Mouse (Mus musculus): Measurements from ENCODE around the gene Rapgef4. TPM values are rescaled to one million over a fixed set of nuclear protein-coding genes. Genes with fewer than 3 reads are reported as not detected.
A peak's percentile ranks its signal among the peaks of the same experiment; 100 is the strongest.

Rapgef4 gene
- polyA plus RNA-seq, 1 experiment from 2014 or later = 2.2 TPM

- DNase-seq (ENCODE audit: low spot score) (peak; percentile 88), ATAC-seq (replicated peaks; ENCODE audit: low FRiP score) (peak; percentile 78)
- Histone ChIP-seq H3K4me1 (replicated peaks; ENCODE audit: control insufficient read depth, insufficient read depth, low read length) (no peaks in the 10 kb centered on the region), H3K4me3 (ENCODE audit: low read depth, low read length) (peak within 1 kb of the TSS; percentile 65), H3K27ac (ENCODE audit: low read depth, low read length) (no peak within 1 kb of the TSS), H3K9ac (ENCODE audit: low read length) (peak within 1 kb of the TSS; percentile 72), H3K9me3 (ENCODE audit: control insufficient read depth, low read length) (no peaks in the 10 kb centered on the region), H3K4me2 (ENCODE audit: low read depth, low read length, severe bottlenecking) (peak within 1 kb of the TSS; percentile 94), H3K36me3 (ENCODE audit: control insufficient read depth, insufficient read depth, low read length) (no peaks in the 10 kb centered on the region), H3K27me3 (ENCODE audit: control insufficient read depth, insufficient read depth, low read length) (no peaks in the 10 kb centered on the region; the same call in 1 of the 2 replicates)
- WGBS = 2% methylated on average over 42 of the region's 50 CpGs
Observed at GRCm38 (mm10) chr2:72285256-72285887, 304.3 kb downstream of the Rapgef4 start, which contains the start of gene Map3k20. TSS of gene Map3k20 (plus strand) at chr2:72285637.

- H3K9ac ChIP-seq (ENCODE audit: low read length) = peak overlapping the region; percentile 72
- DNase-seq (ENCODE audit: low spot score) (no peak), ATAC-seq (replicated peaks; ENCODE audit: low FRiP score) (peak; percentile 46)
- no peaks in the 10 kb centered on the region for H3K9me3 ChIP-seq (ENCODE audit: control insufficient read depth, low read length)
- peak overlapping the region; percentile 94 for H3K4me2 ChIP-seq (ENCODE audit: low read depth, low read length, severe bottlenecking)
- H3K4me1 ChIP-seq (replicated peaks; ENCODE audit: control insufficient read depth, insufficient read depth, low read length) = no peaks in the 10 kb centered on the region
- no peaks in the 10 kb centered on the region for H3K36me3 ChIP-seq (ENCODE audit: control insufficient read depth, insufficient read depth, low read length)
- H3K27ac ChIP-seq (ENCODE audit: low read depth, low read length) = no peak overlapping the region
- peak overlapping the region; percentile 65 for H3K4me3 ChIP-seq (ENCODE audit: low read depth, low read length)
- WGBS = 2% methylated on average over 37 of the region's 60 CpGs
- no peaks in the 10 kb centered on the region; the same call in 1 of the 2 replicates for H3K27me3 ChIP-seq (ENCODE audit: control insufficient read depth, insufficient read depth, low read length)
Observed at GRCm38 (mm10) chr2:72285888-72286661, 305.0 kb downstream of the Rapgef4 start.

- ATAC-seq (replicated peaks; ENCODE audit: low FRiP score) (no peak), DNase-seq (ENCODE audit: low spot score) (no peak)
- no peaks in the 10 kb centered on the region for H3K4me1 ChIP-seq (replicated peaks; ENCODE audit: control insufficient read depth, insufficient read depth, low read length)
- 0 out of 2 replicates have a peak overlapping the region, but pooled peaks have one; percentile 5 for H3K4me2 ChIP-seq (ENCODE audit: low read depth, low read length, severe bottlenecking)
- H3K27ac ChIP-seq (ENCODE audit: low read depth, low read length) = no peak overlapping the region
- H3K4me3 ChIP-seq (ENCODE audit: low read depth, low read length) = no peak overlapping the region
- H3K9ac ChIP-seq (ENCODE audit: low read length) = no peak overlapping the region
- WGBS = 70% methylated on average over 4 of the region's 4 CpGs
- no peaks in the 10 kb centered on the region for H3K9me3 ChIP-seq (ENCODE audit: control insufficient read depth, low read length)
- H3K27me3 ChIP-seq (ENCODE audit: control insufficient read depth, insufficient read depth, low read length) = no peaks in the 10 kb centered on the region; the same call in 1 of the 2 replicates
- no peaks in the 10 kb centered on the region for H3K36me3 ChIP-seq (ENCODE audit: control insufficient read depth, insufficient read depth, low read length)
Observed at GRCm38 (mm10) chr2:72287142-72287541, 306.1 kb downstream of the Rapgef4 start.

GRCm38 (mm10) chr2:72288932-72289534 lies 308.0 kb downstream of the Rapgef4 start:
- DNase-seq (ENCODE audit: low spot score) = no peak

GRCm38 (mm10) chr2:72291103-72291502 lies 310.1 kb downstream of the Rapgef4 start:
- Histone ChIP-seq H3K36me3 (ENCODE audit: control insufficient read depth, insufficient read depth, low read length) (no peaks in the 10 kb centered on the region), H3K27me3 (ENCODE audit: control insufficient read depth, insufficient read depth, low read length) (no peaks in the 10 kb centered on the region), H3K9me3 (ENCODE audit: control insufficient read depth, low read length) (no peaks in the 10 kb centered on the region), H3K9ac (ENCODE audit: low read length) (no peak overlapping the region), H3K27ac (ENCODE audit: low read depth, low read length) (no peak overlapping the region), H3K4me1 (replicated peaks; ENCODE audit: control insufficient read depth, insufficient read depth, low read length) (no peaks in the 10 kb centered on the region), H3K4me3 (ENCODE audit: low read depth, low read length) (no peak overlapping the region), H3K4me2 (ENCODE audit: low read depth, low read length, severe bottlenecking) (no peak overlapping the region)
- ATAC-seq (replicated peaks; ENCODE audit: low FRiP score) (no peak), DNase-seq (ENCODE audit: low spot score) (no peak)
- WGBS = 81% methylated on average over 1 of the region's 1 CpGs

More at GRCm38 (mm10) chr2:72288932-72289534, 308.0 kb downstream of the Rapgef4 start:
- Histone ChIP-seq H3K27me3 (ENCODE audit: control insufficient read depth, insufficient read depth, low read length) (no peaks in the 10 kb centered on the region; the same call in 1 of the 2 replicates), H3K4me3 (ENCODE audit: low read depth, low read length) (no peak overlapping the region), H3K36me3 (ENCODE audit: control insufficient read depth, insufficient read depth, low read length) (no peaks in the 10 kb centered on the region), H3K4me1 (replicated peaks; ENCODE audit: control insufficient read depth, insufficient read depth, low read length) (no peaks in the 10 kb centered on the region), H3K4me2 (ENCODE audit: low read depth, low read length, severe bottlenecking) (no peak overlapping the region), H3K9me3 (ENCODE audit: control insufficient read depth, low read length) (no peaks in the 10 kb centered on the region), H3K27ac (ENCODE audit: low read depth, low read length) (no peak overlapping the region), H3K9ac (ENCODE audit: low read length) (no peak overlapping the region)
- 87% methylated on average over 11 of the region's 11 CpGs for WGBS
- no peak for ATAC-seq (replicated peaks; ENCODE audit: low FRiP score)

- 90% methylated on average over 8 of the region's 8 CpGs for WGBS
Observed at GRCm38 (mm10) chr2:72292573-72292972, 311.5 kb downstream of the Rapgef4 start.

GRCm38 (mm10) chr2:72294994-72295393 lies 314.0 kb downstream of the Rapgef4 start:
- Histone ChIP-seq H3K36me3 (ENCODE audit: control insufficient read depth, insufficient read depth, low read length) (no peaks in the 10 kb centered on the region), H3K4me3 (ENCODE audit: low read depth, low read length) (no peak overlapping the region), H3K4me1 (replicated peaks; ENCODE audit: control insufficient read depth, insufficient read depth, low read length) (no peaks in the 10 kb centered on the region), H3K27ac (ENCODE audit: low read depth, low read length) (no peak overlapping the region), H3K9ac (ENCODE audit: low read length) (no peak overlapping the region), H3K4me2 (ENCODE audit: low read depth, low read length, severe bottlenecking) (no peak overlapping the region), H3K27me3 (ENCODE audit: control insufficient read depth, insufficient read depth, low read length) (no peaks in the 10 kb centered on the region), H3K9me3 (ENCODE audit: control insufficient read depth, low read length) (no peaks in the 10 kb centered on the region)
- DNase-seq (ENCODE audit: low spot score) (no peak), ATAC-seq (replicated peaks; ENCODE audit: low FRiP score) (no peak)
- 83% methylated on average over 6 of the region's 6 CpGs for WGBS

More at GRCm38 (mm10) chr2:72292573-72292972, 311.5 kb downstream of the Rapgef4 start:
- no peaks in the 10 kb centered on the region for H3K27me3 ChIP-seq (ENCODE audit: control insufficient read depth, insufficient read depth, low read length)
- no peak overlapping the region for H3K4me3 ChIP-seq (ENCODE audit: low read depth, low read length)
- H3K36me3 ChIP-seq (ENCODE audit: control insufficient read depth, insufficient read depth, low read length) = no peaks in the 10 kb centered on the region
- no peak overlapping the region for H3K4me2 ChIP-seq (ENCODE audit: low read depth, low read length, severe bottlenecking)
- no peaks in the 10 kb centered on the region for H3K4me1 ChIP-seq (replicated peaks; ENCODE audit: control insufficient read depth, insufficient read depth, low read length)
- no peak for ATAC-seq (replicated peaks; ENCODE audit: low FRiP score)
- H3K9me3 ChIP-seq (ENCODE audit: control insufficient read depth, low read length) = no peaks in the 10 kb centered on the region
- no peak overlapping the region for H3K9ac ChIP-seq (ENCODE audit: low read length)
- DNase-seq (ENCODE audit: low spot score) = no peak
- no peak overlapping the region for H3K27ac ChIP-seq (ENCODE audit: low read depth, low read length)

- H3K4me3 ChIP-seq (ENCODE audit: low read depth, low read length) = no peak overlapping the region
- H3K4me1 ChIP-seq (replicated peaks; ENCODE audit: control insufficient read depth, insufficient read depth, low read length) = no peaks in the 10 kb centered on the region
- ATAC-seq (replicated peaks; ENCODE audit: low FRiP score) = no peak
- H3K36me3 ChIP-seq (ENCODE audit: control insufficient read depth, insufficient read depth, low read length) = no peaks in the 10 kb centered on the region
- no peaks in the 10 kb centered on the region for H3K9me3 ChIP-seq (ENCODE audit: control insufficient read depth, low read length)
- 92% methylated on average over 10 of the region's 10 CpGs for WGBS
- no peak overlapping the region for H3K4me2 ChIP-seq (ENCODE audit: low read depth, low read length, severe bottlenecking)
- no peak for DNase-seq (ENCODE audit: low spot score)
- no peak overlapping the region for H3K27ac ChIP-seq (ENCODE audit: low read depth, low read length)
- H3K9ac ChIP-seq (ENCODE audit: low read length) = no peak overlapping the region
- H3K27me3 ChIP-seq (ENCODE audit: control insufficient read depth, insufficient read depth, low read length) = no peaks in the 10 kb centered on the region
Observed at GRCm38 (mm10) chr2:72296984-72297715, 316.1 kb downstream of the Rapgef4 start.
